Mouse (Mus musculus) lung, postnatal 0 days (tissue): ENCODE measurements around the gene Psmd5.

Source experiments
- CTCF ChIP-seq: IDR thresholded peaks from 2 replicates; pipeline ENCODE4 v1.5.1; 2016; ENCODE audit warnings: antibody characterized with exemption, mild to moderate bottlenecking
- EP300 ChIP-seq: IDR thresholded peaks from 2 replicates; pipeline ENCODE4 v1.6.1; 2016; ENCODE audit warnings: antibody characterized with exemption, mild to moderate bottlenecking, control low read depth

DNA sequence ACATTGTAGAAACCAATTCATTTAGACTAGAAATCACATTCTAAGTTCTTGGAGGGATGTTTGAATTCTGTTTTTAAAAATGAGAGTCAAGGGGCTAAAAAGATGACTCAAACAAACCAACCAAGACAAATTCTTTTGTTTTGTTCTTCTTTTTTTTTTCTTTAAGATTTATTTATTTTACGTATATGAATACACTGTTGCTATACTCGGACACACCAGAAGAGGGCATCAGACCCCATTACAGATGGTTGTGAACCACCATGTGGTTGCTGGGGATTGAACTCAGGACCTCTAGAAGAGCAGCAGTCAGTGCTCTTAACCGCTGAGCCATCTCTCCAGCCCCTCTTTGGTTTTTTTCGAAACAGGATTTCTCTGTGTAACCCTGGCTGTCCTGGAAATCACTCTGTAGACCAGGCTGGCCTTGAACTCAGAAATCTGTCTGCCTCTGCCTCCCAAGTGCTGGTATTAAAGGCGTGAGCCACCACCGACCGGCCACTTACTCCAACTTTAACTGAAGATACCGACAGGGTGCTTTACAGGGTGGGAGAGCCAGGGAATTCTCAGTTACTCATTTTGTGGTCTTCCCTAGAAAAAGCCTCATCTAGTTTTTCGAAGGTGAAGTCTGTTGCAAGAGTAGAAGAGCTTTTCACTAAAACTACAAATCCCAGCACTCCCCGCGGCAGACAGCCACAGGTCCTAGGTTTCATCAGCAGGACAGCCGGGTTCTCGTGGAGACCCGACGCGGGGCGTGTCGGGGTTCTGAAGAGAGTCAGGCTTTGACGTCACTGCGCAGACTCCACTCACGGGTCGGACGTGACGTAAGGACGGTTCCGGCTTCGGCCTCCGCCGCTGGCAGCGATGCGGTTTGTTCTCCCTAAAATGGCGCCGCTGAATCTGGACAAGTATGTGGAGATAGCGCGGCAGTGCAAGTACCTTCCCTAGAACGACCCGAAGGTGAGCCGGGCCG, 73.0 kb downstream of the Psmd5 start:
- TF ChIP-seq CTCF (peak; percentile 30), EP300 (no peak; the same call in 1 of the 2 replicates)
